Mouse (Mus musculus) forebrain, embryonic 14.5 days (tissue): ENCODE data around the gene Mrpl23. TPM values are rescaled to one million over a fixed set of nuclear protein-coding genes. Genes with fewer than 3 reads are reported as not detected.

Experiments
- ATAC-seq: fragments of 200-750 bp; cut with Nextera tagmentation; 2 replicates; pipeline ENCODE4 v1.8.0; 2017; ENCODE audit warnings: mild to moderate bottlenecking, moderate library complexity
- DNase-seq: peaks from one replicate; pipeline ENCODE4 v3.0.0-alpha.2; 2015; ENCODE audit warnings: low spot score
- H3K27ac ChIP-seq: fragments of 300-500 bp; sonication (generic); 2 replicates; pipeline ENCODE4 v1.5.1; 2014; ENCODE audit warnings: low read depth, mild to moderate bottlenecking, control low read depth, low read length, moderate library complexity
- H3K27me3 ChIP-seq: fragments of 300-500 bp; sonication (generic); replicated peaks from 2 replicates; pipeline ENCODE4 v1.6.1; 2014; ENCODE audit warnings: low read length, control low read depth, mixed read lengths; ENCODE audit not compliant: control insufficient read depth, insufficient read depth
- H3K36me3 ChIP-seq: fragments of 300-500 bp; sonication (generic); 2 replicates; pipeline ENCODE4 v1.6.1; 2014; ENCODE audit warnings: low read length, control low read depth; ENCODE audit not compliant: control insufficient read depth, insufficient read depth
- H3K4me1 ChIP-seq: fragments of 300-500 bp; sonication (generic); 2 replicates; pipeline ENCODE4 v1.6.1; 2014; ENCODE audit warnings: antibody characterized with exemption, low read length, control low read depth; ENCODE audit not compliant: control insufficient read depth, insufficient read depth
- H3K4me2 ChIP-seq: fragments of 300-500 bp; sonication (generic); 2 replicates; pipeline ENCODE4 v1.6.1; 2014; ENCODE audit warnings: mild to moderate bottlenecking, control low read depth, low read length
- H3K4me3 ChIP-seq: fragments of 300-500 bp; sonication (generic); 2 replicates; pipeline ENCODE4 v1.5.1; 2014; ENCODE audit warnings: low read depth, low read length, control low read depth
- H3K9ac ChIP-seq: fragments of 300-500 bp; sonication (generic); 2 replicates; pipeline ENCODE4 v1.6.1; 2014; ENCODE audit warnings: mild to moderate bottlenecking, low read length, control low read depth, moderate library complexity
- H3K9me3 ChIP-seq: fragments of 300-500 bp; sonication (generic); replicated peaks from 2 replicates; pipeline ENCODE4 v1.6.1; 2016; ENCODE audit warnings: low read length, control low read depth, mixed read lengths; ENCODE audit not compliant: control insufficient read depth
- WGBS: fragments of 180-500 bp; shearing (Covaris S2); extraction: QIAGEN DNeasy Blood & Tissue Kit; methylation state at CpG from one replicate; pipeline ENCODE4 v1.1.7; 2014; 5-methylcytosine and 5-hydroxymethylcytosine counted together
- polyA plus RNA-seq: library from polyadenylated mRNA; unstranded; fragments of >200 nt; fragmentation: Nextera tagmentation; extraction: Ambion mirVana; gene quantifications from 2 replicates; pipeline ENCODE4 v1.2.1, GENCODE M21; 2014

The Mrpl23 gene
- polyA plus RNA-seq, 1 experiment from 2014 or later, result 28.7 TPM

GRCm38 (mm10) chr7:142539828-142540227 is 7.3 kb downstream of the Mrpl23 start:
- Histone ChIP-seq H3K4me2 (no peak overlapping the region), H3K27me3 (no peaks in the 10 kb centered on the region), H3K9ac (no peak overlapping the region), H3K4me3 (no peak overlapping the region), H3K27ac (no peak overlapping the region), H3K4me1 (peaks cover 13% of the 10 kb centered on the region), H3K36me3 (peaks cover 11% of the 10 kb centered on the region), H3K9me3 (no peaks in the 10 kb centered on the region)
- WGBS, result 66% methylated on average over 8 of the region's 8 CpGs
- no peak for ATAC-seq
- DNase-seq, result no peak

DNA sequence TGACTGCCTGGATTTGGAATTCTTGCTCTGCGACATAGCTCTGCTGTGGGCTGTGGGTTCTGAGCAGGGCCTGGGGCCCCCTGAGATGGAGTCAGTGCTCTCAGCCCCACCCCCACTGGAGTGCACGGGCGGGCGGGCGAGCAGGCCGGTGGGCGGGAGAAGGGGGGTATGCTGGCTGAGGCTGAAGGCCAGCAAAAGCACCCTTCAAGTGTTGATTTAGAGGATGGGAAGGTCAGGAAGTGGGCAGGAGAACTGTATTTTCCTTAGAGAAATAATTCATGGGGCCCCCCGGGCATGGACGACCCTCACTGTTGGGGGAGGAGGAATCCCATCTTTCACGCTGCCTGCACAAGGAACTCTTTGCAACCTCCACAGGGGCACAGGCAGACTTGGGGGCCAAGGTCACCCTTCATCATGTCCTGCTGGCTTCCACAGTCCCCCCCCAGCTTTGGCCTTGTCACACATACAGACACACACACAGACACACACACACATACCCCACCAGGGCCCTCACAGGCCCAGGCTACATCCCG is 10.4 kb downstream of the Mrpl23 start:
- Histone ChIP-seq H3K27me3 (no peaks in the 10 kb centered on the region), H3K4me3 (no peak overlapping the region), H3K4me1 (peaks cover 13% of the 10 kb centered on the region), H3K9me3 (no peaks in the 10 kb centered on the region), H3K36me3 (peaks cover 8% of the 10 kb centered on the region; the same call in 1 of the 2 replicates), H3K9ac (no peak overlapping the region), H3K4me2 (no peak overlapping the region), H3K27ac (no peak overlapping the region)
- DNase-seq (no peak), ATAC-seq (no peak)
- WGBS, result 35% methylated on average over 11 of the region's 11 CpGs

DNA sequence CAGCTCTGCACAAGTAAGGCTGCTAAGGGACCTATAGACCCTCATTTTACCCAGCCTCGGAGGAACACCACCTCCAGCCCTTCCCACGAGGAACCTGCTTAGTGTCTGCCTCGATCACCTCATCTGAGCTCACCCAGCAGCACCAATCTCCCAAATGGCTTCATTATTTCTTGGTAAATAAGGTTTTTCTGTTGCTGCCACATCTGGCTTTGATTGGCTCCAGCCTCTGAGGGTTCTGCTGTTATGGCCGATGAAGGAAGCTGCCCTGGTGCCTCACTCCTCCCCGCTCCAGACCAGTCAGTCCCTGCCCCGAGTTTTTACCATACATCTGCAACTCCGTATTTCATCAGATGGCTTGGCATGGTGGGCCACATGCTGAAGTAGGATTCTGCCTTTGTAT is 13.5 kb downstream of the Mrpl23 start:
- no peaks in the 10 kb centered on the region for H3K9me3 ChIP-seq
- H3K4me2 ChIP-seq, result no peak overlapping the region
- DNase-seq (no peak), ATAC-seq (no peak)
- peaks cover 4% of the 10 kb centered on the region; the same call in 1 of the 2 replicates for H3K4me1 ChIP-seq
- no peak overlapping the region for H3K9ac ChIP-seq
- H3K36me3 ChIP-seq, result peaks cover 5% of the 10 kb centered on the region; the same call in 1 of the 2 replicates
- H3K27me3 ChIP-seq, result no peaks in the 10 kb centered on the region
- WGBS, result 83% methylated on average over 7 of the region's 7 CpGs
- no peak overlapping the region for H3K27ac ChIP-seq
- no peak overlapping the region for H3K4me3 ChIP-seq

- no peak for DNase-seq
- no peak overlapping the region for H3K4me3 ChIP-seq
- no peaks in the 10 kb centered on the region for H3K36me3 ChIP-seq
- H3K9ac ChIP-seq, result no peak overlapping the region
- no peaks in the 10 kb centered on the region for H3K27me3 ChIP-seq
- H3K9me3 ChIP-seq, result no peaks in the 10 kb centered on the region
- no peak overlapping the region for H3K27ac ChIP-seq
- H3K4me1 ChIP-seq, result peaks cover under 1% of the 10 kb centered on the region; the same call in 1 of the 2 replicates
- 49% methylated on average over 2 of the region's 2 CpGs for WGBS
- ATAC-seq, result no peak
- no peak overlapping the region for H3K4me2 ChIP-seq
Measured at GRCm38 (mm10) chr7:142547874-142548273, 15.4 kb downstream of the Mrpl23 start.

GRCm38 (mm10) chr7:142548706-142549105 is 16.2 kb downstream of the Mrpl23 start:
- no peak for DNase-seq
- Histone ChIP-seq H3K36me3 (no peaks in the 10 kb centered on the region), H3K4me2 (no peak overlapping the region), H3K9ac (no peak overlapping the region), H3K27me3 (no peaks in the 10 kb centered on the region), H3K4me1 (no peaks in the 10 kb centered on the region; the same call in 1 of the 2 replicates), H3K4me3 (no peak overlapping the region), H3K27ac (no peak overlapping the region), H3K9me3 (no peaks in the 10 kb centered on the region)
- WGBS, result 13% methylated on average over 6 of the region's 6 CpGs
- ATAC-seq, result no peak

- no peak overlapping the region for H3K4me2 ChIP-seq
- DNase-seq, result no peak
Measured at GRCm38 (mm10) chr7:142549941-142550763, 17.7 kb downstream of the Mrpl23 start.

GRCm38 (mm10) chr7:142550935-142551373 is 18.5 kb downstream of the Mrpl23 start:
- no peak overlapping the region for H3K4me3 ChIP-seq
- no peaks in the 10 kb centered on the region for H3K27me3 ChIP-seq
- H3K4me1 ChIP-seq, result peaks cover 8% of the 10 kb centered on the region
- no peaks in the 10 kb centered on the region for H3K36me3 ChIP-seq
- no peak for ATAC-seq
- WGBS, result 81% methylated on average over 14 of the region's 14 CpGs
- no peak for DNase-seq
- no peak overlapping the region for H3K27ac ChIP-seq
- no peak overlapping the region for H3K9ac ChIP-seq
- no peaks in the 10 kb centered on the region for H3K9me3 ChIP-seq
- H3K4me2 ChIP-seq, result no peak overlapping the region

More at GRCm38 (mm10) chr7:142549941-142550763, 17.7 kb downstream of the Mrpl23 start:
- Histone ChIP-seq H3K4me1 (peaks cover 8% of the 10 kb centered on the region), H3K27me3 (no peaks in the 10 kb centered on the region), H3K9me3 (no peaks in the 10 kb centered on the region), H3K36me3 (no peaks in the 10 kb centered on the region), H3K4me3 (no peak overlapping the region), H3K27ac (no peak overlapping the region), H3K9ac (no peak overlapping the region)
- WGBS, result 87% methylated on average over 10 of the region's 10 CpGs
- no peak for ATAC-seq

GRCm38 (mm10) chr7:142551691-142552090 is 19.2 kb downstream of the Mrpl23 start:
- Histone ChIP-seq H3K27ac (no peak overlapping the region), H3K4me3 (no peak overlapping the region), H3K4me1 (peaks cover 8% of the 10 kb centered on the region), H3K9ac (no peak overlapping the region), H3K36me3 (no peaks in the 10 kb centered on the region), H3K27me3 (no peaks in the 10 kb centered on the region), H3K9me3 (no peaks in the 10 kb centered on the region), H3K4me2 (no peak overlapping the region)
- no peak for ATAC-seq
- no peak for DNase-seq
- WGBS, result 96% methylated on average over 5 of the region's 5 CpGs
